Mouse (Mus musculus) myocyte (in vitro differentiated cells): ENCODE results near the gene Spata16.

Experiments used
- CEBPB ChIP-seq: IDR thresholded peaks from 2 replicates; pipeline ENCODE4 v1.6.1; 2011; ENCODE audit warnings: mild to moderate bottlenecking, moderate library complexity; ENCODE audit not compliant: poor library complexity, insufficient read depth, severe bottlenecking
- E2F4 ChIP-seq: IDR thresholded peaks from one replicate; pipeline ENCODE4 v1.6.1; 2011; ENCODE audit warnings: mild to moderate bottlenecking, control low read depth, moderate library complexity; ENCODE audit not compliant: insufficient read depth
- MAX ChIP-seq: IDR thresholded peaks from one replicate; pipeline ENCODE4 v1.6.1; 2011; ENCODE audit warnings: low read depth, mild to moderate bottlenecking, control low read depth
- MYOD1 ChIP-seq, 3 experiments: IDR thresholded peaks; one replicate each; pipeline ENCODE4 v1.6.1; 2011; ENCODE audit warnings: control low read depth in 2 of 3, low read depth in 2 of 3, mild to moderate bottlenecking in 2 of 3, moderate library complexity in 1 of 3; ENCODE audit not compliant: insufficient read length in 2 of 3, control insufficient read depth in 1 of 3
- MYOG ChIP-seq, 3 experiments: IDR thresholded peaks; one replicate each; pipeline ENCODE4 v1.6.1; 2011; ENCODE audit warnings: control low read depth in 2 of 3, low read depth in 2 of 3, mild to moderate bottlenecking in 2 of 3; ENCODE audit not compliant: insufficient read length in 2 of 3, control insufficient read depth in 1 of 3, insufficient read depth in 1 of 3
- POLR2A ChIP-seq: IDR thresholded peaks from one replicate; pipeline ENCODE4 v1.6.1; 2011; ENCODE audit warnings: low read depth, mild to moderate bottlenecking, control low read depth, moderate library complexity; ENCODE audit not compliant: insufficient read length
- POLR2AphosphoS2 ChIP-seq: IDR thresholded peaks from one replicate; pipeline ENCODE4 v1.6.1; 2011; ENCODE audit warnings: low read depth, control low read depth; ENCODE audit not compliant: insufficient read length
- REST ChIP-seq: IDR thresholded peaks from one replicate; pipeline ENCODE4 v1.6.1; 2011; ENCODE audit warnings: mild to moderate bottlenecking, control low read depth, moderate library complexity; ENCODE audit not compliant: insufficient read depth, insufficient read length
- SRF ChIP-seq: IDR thresholded peaks from one replicate; pipeline ENCODE4 v1.6.1; 2011; ENCODE audit warnings: low read depth; ENCODE audit not compliant: control insufficient read depth, insufficient read length
- TCF12 ChIP-seq: IDR thresholded peaks from one replicate; pipeline ENCODE4 v1.6.1; 2011; ENCODE audit warnings: mild to moderate bottlenecking, control low read depth; ENCODE audit not compliant: poor library complexity, insufficient read depth, severe bottlenecking
- TCF3 ChIP-seq: IDR thresholded peaks from one replicate; pipeline ENCODE4 v1.6.1; 2011; ENCODE audit warnings: low read depth, control low read depth; ENCODE audit not compliant: insufficient read length
- USF1 ChIP-seq: IDR thresholded peaks from one replicate; pipeline ENCODE4 v1.6.1; 2011; ENCODE audit warnings: low read depth, mild to moderate bottlenecking, control low read depth, moderate library complexity

DNA sequence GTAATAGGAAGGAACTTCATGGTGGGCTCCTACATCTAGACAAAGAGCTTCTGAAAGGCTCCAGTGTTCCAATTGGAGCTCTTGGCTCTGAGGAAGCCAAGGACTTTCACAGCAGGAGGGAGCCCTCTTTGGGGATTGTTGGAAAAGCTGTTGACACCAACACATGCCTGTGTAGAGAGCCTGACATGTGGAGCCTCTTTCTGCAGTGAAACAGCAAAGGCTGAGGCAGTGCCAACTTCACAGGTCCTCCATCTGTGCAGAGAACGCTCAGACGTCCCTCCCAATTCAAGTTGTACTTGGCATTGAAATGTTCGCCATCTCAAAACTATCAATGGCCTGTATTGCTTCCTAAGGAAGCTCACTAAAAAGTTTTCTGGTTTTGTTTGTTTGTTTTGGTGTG lies 207.6 kb downstream of the Spata16 start:
- TF ChIP-seq USF1 (no peak), SRF (no peak), TCF12 (no peak), POLR2A (no peak), MYOD1 (IDR thresholded peaks at IDR 0.05; ENCODE audit: control insufficient read depth in 1 of 3, insufficient read length in 2 of 3, low read depth in 2 of 3) (no peak), MAX (no peak), POLR2AphosphoS2 (no peak), E2F4 (no peak), MYOG (IDR thresholded peaks at IDR 0.05; ENCODE audit: control insufficient read depth in 1 of 3, insufficient read depth in 1 of 3, insufficient read length in 2 of 3, low read depth in 2 of 3) (no peak), CEBPB (no peak), TCF3 (no peak), REST (no peak)
